26 mouse cellular contexts compared by ENCODE assay signal in genomic region chr7:19695881-19696280, GRCm38 (mm10). TPM values are rescaled to one million over a fixed set of nuclear protein-coding genes. Genes with fewer than 3 reads are reported as not detected.
A peak's percentile ranks its signal among the peaks of the same experiment; 100 is the strongest.
DNase-seq lines count a peak whose midpoint lies in the region; ATAC-seq and TF ChIP-seq lines count a peak whose summit lies in the region.
"Had no signal": no experiment of that assay in that cellular context is flagged by ENCODE, and none has a peak within 500 bp of the region (broad histone marks: within the 10 kb centered on the region; RNA-seq: fewer than 3 reads in every experiment).

No protein-coding gene starts in this region.

- no peaks in the 10 kb centered on the region for H3K27me3 ChIP-seq in heart, embryonic 11.5 days (ENCODE audit: control insufficient read depth, insufficient read depth, low read length)
- H3K27me3 ChIP-seq in E14TG2a.4 (ENCODE audit: insufficient read depth, low read length) = no peaks in the 10 kb centered on the region
- no peaks in the 10 kb centered on the region for H3K27me3 ChIP-seq in liver, embryonic 13.5 days
- no peaks in the 10 kb centered on the region for H3K27me3 ChIP-seq in cerebellum, adult 2 months (ENCODE audit: control insufficient read depth, insufficient read depth, low read length)
- H3K27me3 ChIP-seq: limb, embryonic 15.5 days had no signal

- H3K36me3 ChIP-seq in heart, embryonic 11.5 days (ENCODE audit: control insufficient read depth, insufficient read depth, low read length) = peaks cover 6% of the 10 kb centered on the region
- peaks cover 30% of the 10 kb centered on the region for H3K36me3 ChIP-seq in E14TG2a.4 (ENCODE audit: insufficient read depth, low read length)
- peaks cover 21% of the 10 kb centered on the region for H3K36me3 ChIP-seq in liver, embryonic 13.5 days

- H3K4me2 ChIP-seq in heart, embryonic 11.5 days = no peak overlapping the region
- peak overlapping the region; percentile 64 for H3K4me2 ChIP-seq in liver, embryonic 13.5 days
- H3K4me2 ChIP-seq: forebrain, embryonic 12.5 days; limb, embryonic 15.5 days had no signal

- WGBS in heart, embryonic 11.5 days (ENCODE audit: insufficient replicate concordance) = 58% methylated on average over 6 of the region's 6 CpGs
- 24% methylated on average over 6 of the region's 6 CpGs for WGBS in liver, embryonic 13.5 days (ENCODE audit: insufficient replicate concordance)
- 83% methylated on average over 6 of the region's 6 CpGs for WGBS in cerebellum, adult 2 months

- no peak for DNase-seq in heart, postnatal 36 days
- DNase-seq in liver, embryonic 13.5 days = no peak
- DNase-seq in cerebellum, adult 2 months = no peak
- DNase-seq in thymus, postnatal 0 days (ENCODE audit: low spot score) = no peak
- no peak for DNase-seq in testis, postnatal 10 days (ENCODE audit: low spot score)
- DNase-seq: adrenal gland, adult 8-10 months; cerebellum, adult 8-10 months; gastrocnemius, postnatal 10 days; kidney, adult 11 months; layer of hippocampus, postnatal 36 days; lung, postnatal 14 days; midbrain, embryonic 14.5 days; right cerebral cortex, postnatal 14 days; spleen, adult 18-20 months had no signal

- TF ChIP-seq POLR2A in bone marrow macrophage, adult 2 months (IDR thresholded peaks at IDR 0.05; ENCODE audit: borderline replicate concordance, low read depth, low read length) = no peak
- no peak for TF ChIP-seq POLR2A in cerebellum, adult 2 months (IDR thresholded peaks at IDR 0.05; ENCODE audit: borderline replicate concordance, insufficient read depth, low read length)

- H3K9ac ChIP-seq in heart, embryonic 11.5 days (ENCODE audit: low read depth, low read length) = no peak overlapping the region
- no peak overlapping the region for H3K9ac ChIP-seq in liver, embryonic 13.5 days
- H3K9ac ChIP-seq: forebrain, embryonic 12.5 days; limb, embryonic 15.5 days had no signal

- no peaks in the 10 kb centered on the region for H3K9me3 ChIP-seq in heart, embryonic 11.5 days (replicated peaks; ENCODE audit: control insufficient read depth, low read length)
- no peaks in the 10 kb centered on the region for H3K9me3 ChIP-seq in E14TG2a.4 (ENCODE audit: low read length)
- no peaks in the 10 kb centered on the region for H3K9me3 ChIP-seq in liver, embryonic 13.5 days (replicated peaks)
- H3K9me3 ChIP-seq: limb, embryonic 15.5 days had no signal

- H3K4me1 ChIP-seq in heart, embryonic 11.5 days (ENCODE audit: control insufficient read depth, insufficient read depth, low read length) = peaks cover 44% of the 10 kb centered on the region
- peaks cover 82% of the 10 kb centered on the region for H3K4me1 ChIP-seq in E14TG2a.4 (replicated peaks; ENCODE audit: low read depth, low read length)
- H3K4me1 ChIP-seq in bone marrow macrophage, adult 2 months (ENCODE audit: control insufficient read depth, insufficient read depth, low read length) = peaks cover 52% of the 10 kb centered on the region
- peaks cover 95% of the 10 kb centered on the region for H3K4me1 ChIP-seq in liver, embryonic 13.5 days (replicated peaks)
- H3K4me1 ChIP-seq in cerebellum, adult 2 months (ENCODE audit: control insufficient read depth, insufficient read depth, low read length) = 0 out of 2 replicates have a peak, but pooled peaks cover 4% of the 10 kb centered on the region

- intact Hi-C loops in heart, postnatal 36 days (cut with DNase I) = no loop called here

- no peak overlapping the region for H3K4me3 ChIP-seq in heart, embryonic 11.5 days (ENCODE audit: low read depth, low read length)
- H3K4me3 ChIP-seq in E14TG2a.4 (replicated peaks; ENCODE audit: low read length) = peak overlapping the region; percentile 86
- H3K4me3 ChIP-seq in bone marrow macrophage, adult 2 months (ENCODE audit: insufficient read depth, low read length) = peak overlapping the region; percentile 92
- H3K4me3 ChIP-seq in liver, embryonic 13.5 days (replicated peaks) = no peak overlapping the region; the same call in 1 of the 2 replicates
- H3K4me3 ChIP-seq in cerebellum, adult 2 months (replicated peaks; ENCODE audit: insufficient read depth, low read depth, low read length) = no peak overlapping the region
- H3K4me3 ChIP-seq: forebrain, embryonic 12.5 days; limb, embryonic 15.5 days had no signal

- TF ChIP-seq CTCF in E14TG2a.4 (conservative IDR thresholded peaks at IDR 0.05; ENCODE audit: low read length) = no peak
- no peak for TF ChIP-seq CTCF in bone marrow macrophage, adult 2 months (IDR thresholded peaks at IDR 0.05; ENCODE audit: low read depth, low read length)
- TF ChIP-seq CTCF in cerebellum, adult 2 months (IDR thresholded peaks at IDR 0.05; ENCODE audit: borderline replicate concordance, insufficient read depth, low read depth, low read length) = no peak

- no peak for ATAC-seq in heart, embryonic 11.5 days (replicated peaks; ENCODE audit: insufficient number of reproducible peaks, low FRiP score, low TSS enrichment)
- no peak for ATAC-seq in liver, embryonic 13.5 days (ENCODE audit: low read depth)
- ATAC-seq: CD4-positive, CD25-positive, alpha-beta regulatory T cell, adult 4 months had no signal

- 0 out of 2 replicates have a peak overlapping the region, but pooled peaks have one; percentile 88 for H3K27ac ChIP-seq in heart, embryonic 11.5 days (ENCODE audit: low read depth, low read length)
- peak overlapping the region; percentile 98 for H3K27ac ChIP-seq in bone marrow macrophage, adult 2 months (ENCODE audit: insufficient read depth, low read depth, low read length)
- H3K27ac ChIP-seq in liver, embryonic 13.5 days = peak overlapping the region; percentile 87
- no peak overlapping the region for H3K27ac ChIP-seq in cerebellum, adult 2 months (ENCODE audit: insufficient read depth, low read length)
- H3K27ac ChIP-seq: forebrain, embryonic 12.5 days; limb, embryonic 15.5 days had no signal

RNA-seq across cellular contexts. Expression of gene Apoe, which starts 3.1 kb away (rescaled TPM):
- polyA plus RNA-seq in heart, embryonic 11.5 days (2014; fragmentation: Nextera tagmentation; extraction: Ambion mirVana) = 357 and 371 TPM in 2 replicates
- total RNA-seq in heart, postnatal 36 days (2021) = 100 to 1,000 TPM; 308 to 344 TPM
- polyA plus RNA-seq in bone marrow macrophage, adult 2 months (2012; ENCODE audit: insufficient read depth, insufficient read length, missing spikeins) = 16,287 and 16,533 TPM in 2 replicates
- 1,390 and 1,411 TPM in 2 replicates for polyA plus RNA-seq in liver, embryonic 13.5 days (2015; fragmentation: Nextera tagmentation; extraction: Ambion mirVana)
- 2,800 and 2,936 TPM in 2 replicates for polyA plus RNA-seq in cerebellum, adult 2 months (2012; rRNA removed)
- 624 and 627 TPM in 2 replicates for polyA plus RNA-seq in thymus, postnatal 0 days (2015; fragmentation: Nextera tagmentation; extraction: Ambion mirVana)

RNA-seq across cellular contexts. Expression of gene Apoc1, which starts 3.4 kb away (rescaled TPM):
- polyA plus RNA-seq in heart, embryonic 11.5 days (2014; fragmentation: Nextera tagmentation; extraction: Ambion mirVana) = 6.9 and 10.8 TPM in 2 replicates
- total RNA-seq in heart, postnatal 36 days (2021) = 1 to 10 TPM; 1.2 to 3.3 TPM
- not detected in 2 replicates for polyA plus RNA-seq in bone marrow macrophage, adult 2 months (2012; ENCODE audit: insufficient read depth, insufficient read length, missing spikeins)
- 247 and 261 TPM in 2 replicates for polyA plus RNA-seq in liver, embryonic 13.5 days (2015; fragmentation: Nextera tagmentation; extraction: Ambion mirVana)
- 5.1 and 6.6 TPM in 2 replicates for polyA plus RNA-seq in cerebellum, adult 2 months (2012; rRNA removed)
- polyA plus RNA-seq in thymus, postnatal 0 days (2015; fragmentation: Nextera tagmentation; extraction: Ambion mirVana) = 21.1 and 21.3 TPM in 2 replicates
- polyA plus RNA-seq: CD4-positive, CD25-positive, alpha-beta regulatory T cell, adult 4 months had no signal

RNA-seq across cellular contexts. Expression of gene Apoc4, which starts 14.6 kb away (rescaled TPM):
- 0.34 TPM in 1 of 2 replicates, not detected in the other for polyA plus RNA-seq in heart, embryonic 11.5 days (2014; fragmentation: Nextera tagmentation; extraction: Ambion mirVana)
- not detected for total RNA-seq in heart, postnatal 36 days (2021)
- not detected in 2 replicates for polyA plus RNA-seq in bone marrow macrophage, adult 2 months (2012; ENCODE audit: insufficient read depth, insufficient read length, missing spikeins)
- 58.3 and 74.0 TPM in 2 replicates for polyA plus RNA-seq in liver, embryonic 13.5 days (2015; fragmentation: Nextera tagmentation; extraction: Ambion mirVana)
- not detected in 2 replicates for polyA plus RNA-seq in cerebellum, adult 2 months (2012; rRNA removed)
- polyA plus RNA-seq in thymus, postnatal 0 days (2015; fragmentation: Nextera tagmentation; extraction: Ambion mirVana) = 0.29 and 0.75 TPM in 2 replicates
- total RNA-seq: common myeloid progenitor, adult 5-6 weeks; layer of hippocampus, postnatal 36 days; left cerebral cortex, postnatal 36 days had no signal
- polyA plus RNA-seq: embryonic facial prominence, embryonic 11.5 days; forebrain, embryonic 12.5 days; hindbrain, embryonic 10.5 days; midbrain, embryonic 14.5 days had no signal

RNA-seq across cellular contexts. Expression of gene Gm44805, which starts 14.7 kb away (rescaled TPM):
- 1.2 TPM in 1 of 2 replicates, not detected in the other for polyA plus RNA-seq in heart, embryonic 11.5 days (2014; fragmentation: Nextera tagmentation; extraction: Ambion mirVana)
- not detected for total RNA-seq in heart, postnatal 36 days (2021)
- not detected in 2 replicates for polyA plus RNA-seq in bone marrow macrophage, adult 2 months (2012; ENCODE audit: insufficient read depth, insufficient read length, missing spikeins)
- polyA plus RNA-seq in liver, embryonic 13.5 days (2015; fragmentation: Nextera tagmentation; extraction: Ambion mirVana) = 5.6 and 7.5 TPM in 2 replicates
- not detected in 2 replicates for polyA plus RNA-seq in cerebellum, adult 2 months (2012; rRNA removed)
- polyA plus RNA-seq in thymus, postnatal 0 days (2015; fragmentation: Nextera tagmentation; extraction: Ambion mirVana) = 0.59 TPM in 1 of 2 replicates, not detected in the other
- total RNA-seq: common myeloid progenitor, adult 5-6 weeks; gastrocnemius, postnatal 10 days; layer of hippocampus, postnatal 36 days; left cerebral cortex, postnatal 36 days; neutrophil, adult 5-6 weeks had no signal
- polyA plus RNA-seq: CD4-positive, CD25-positive, alpha-beta regulatory T cell, adult 4 months; embryonic facial prominence, embryonic 11.5 days; forebrain, embryonic 12.5 days; hindbrain, embryonic 10.5 days; kidney, embryonic 16.5 days; limb, embryonic 15.5 days; midbrain, embryonic 14.5 days had no signal

RNA-seq across cellular contexts. Expression of gene Apoc2, which starts 18.1 kb away (rescaled TPM):
- polyA plus RNA-seq in heart, embryonic 11.5 days (2014; fragmentation: Nextera tagmentation; extraction: Ambion mirVana) = 4.9 TPM in 1 of 2 replicates, not detected in the other
- not detected for total RNA-seq in heart, postnatal 36 days (2021)
- polyA plus RNA-seq in bone marrow macrophage, adult 2 months (2012; ENCODE audit: insufficient read depth, insufficient read length, missing spikeins) = 56.2 and 70.4 TPM in 2 replicates
- polyA plus RNA-seq in liver, embryonic 13.5 days (2015; fragmentation: Nextera tagmentation; extraction: Ambion mirVana) = 568 and 648 TPM in 2 replicates
- polyA plus RNA-seq in cerebellum, adult 2 months (2012; rRNA removed) = not detected in 2 replicates
- 3.4 and 3.8 TPM in 2 replicates for polyA plus RNA-seq in thymus, postnatal 0 days (2015; fragmentation: Nextera tagmentation; extraction: Ambion mirVana)
- total RNA-seq: common myeloid progenitor, adult 5-6 weeks; layer of hippocampus, postnatal 36 days; left cerebral cortex, postnatal 36 days had no signal
- polyA plus RNA-seq: CD4-positive, CD25-positive, alpha-beta regulatory T cell, adult 4 months; forebrain, embryonic 12.5 days had no signal

Comparison
In these comparisons a context has a peak if more than half of its experiments do, and no peak if none do; other contexts are left out.
1. H3K4me3 ChIP-seq: peak in E14TG2a.4 (single experiment) and bone marrow macrophage, adult 2 months (single experiment); none in heart, embryonic 11.5 days (single experiment), liver, embryonic 13.5 days (single experiment) and cerebellum, adult 2 months (single experiment).
2. RNA of gene Apoc1, which starts 3.4 kb away (polyA plus RNA-seq): 247 to 261 TPM in liver, embryonic 13.5 days; 21.1 to 21.3 TPM in thymus, postnatal 0 days, 6.9 to 10.8 TPM in heart, embryonic 11.5 days, 5.1 to 6.6 TPM in cerebellum, adult 2 months and not detected in bone marrow macrophage, adult 2 months; every median in the first group is over 10 times any median in the second.
3. RNA of gene Apoc4, which starts 14.6 kb away (polyA plus RNA-seq): 58.3 to 74.0 TPM in liver, embryonic 13.5 days; not detected in bone marrow macrophage, adult 2 months, 0.34 TPM in heart, embryonic 11.5 days, 0.29 to 0.75 TPM in thymus, postnatal 0 days and not detected in cerebellum, adult 2 months; every median in the first group is over 10 times any median in the second.